In the genomic region with DNA sequence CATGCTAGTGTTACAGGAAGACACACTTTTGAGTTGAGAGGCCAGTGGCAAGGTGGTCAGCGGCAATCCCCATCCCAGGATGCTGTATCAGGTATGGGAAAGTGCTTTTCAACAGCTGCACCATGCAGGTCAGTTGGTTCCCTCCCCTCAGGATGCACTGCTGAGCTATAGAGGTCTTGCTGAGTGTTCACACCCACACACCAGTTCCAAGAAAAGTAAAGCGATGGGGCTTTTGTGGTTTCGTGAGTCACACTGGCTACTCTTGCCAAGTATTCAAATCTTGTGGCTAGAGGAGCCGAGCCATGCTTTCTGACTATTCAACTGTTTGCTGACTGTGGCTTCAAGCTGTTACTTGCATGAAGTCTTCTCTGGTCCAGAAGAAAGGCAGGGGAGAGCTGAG, we compare ENCODE assay signal across 11 mouse cellular contexts. TPM values are rescaled to one million over a fixed set of nuclear protein-coding genes. Genes with fewer than 3 reads are reported as not detected.
DNase-seq lines count a peak whose midpoint lies in the region; ATAC-seq and TF ChIP-seq lines count a peak whose summit lies in the region.
"Had no signal": no experiment of that assay in that cellular context is flagged by ENCODE, and none has a peak within 500 bp of the region (broad histone marks: within the 10 kb centered on the region; RNA-seq: fewer than 3 reads in every experiment).

No protein-coding gene starts in this region.

- ATAC-seq in midbrain, postnatal 0 days (ENCODE audit: low FRiP score), result no peak
- ATAC-seq in hindbrain, embryonic 11.5 days (ENCODE audit: low FRiP score), result no peak

- WGBS in midbrain, postnatal 0 days, result 76% methylated on average over 4 of the region's 4 CpGs
- 82% methylated on average over 4 of the region's 4 CpGs for WGBS in hindbrain, embryonic 11.5 days

- H3K9ac ChIP-seq in midbrain, postnatal 0 days (replicated peaks; ENCODE audit: low read length, poor library complexity, severe bottlenecking), result no peak overlapping the region
- no peak overlapping the region for H3K9ac ChIP-seq in hindbrain, embryonic 11.5 days (ENCODE audit: low read depth, low read length)
- H3K9ac ChIP-seq: embryonic facial prominence, embryonic 12.5 days; limb, embryonic 13.5 days had no signal

- H3K9me3 ChIP-seq in midbrain, postnatal 0 days (ENCODE audit: low read length), result no peaks in the 10 kb centered on the region
- H3K9me3 ChIP-seq in hindbrain, embryonic 11.5 days (ENCODE audit: control insufficient read depth, low read length), result no peaks in the 10 kb centered on the region
- H3K9me3 ChIP-seq: embryonic facial prominence, embryonic 12.5 days; limb, embryonic 13.5 days had no signal

- no peaks in the 10 kb centered on the region for H3K4me1 ChIP-seq in midbrain, postnatal 0 days (ENCODE audit: insufficient read depth, low read length)
- H3K4me1 ChIP-seq in hindbrain, embryonic 11.5 days (replicated peaks; ENCODE audit: control insufficient read depth, insufficient read depth, low read length), result no peaks in the 10 kb centered on the region
- H3K4me1 ChIP-seq: embryonic facial prominence, embryonic 12.5 days; limb, embryonic 13.5 days had no signal

- no peak for TF ChIP-seq CTCF in midbrain, postnatal 0 days (IDR thresholded peaks at IDR 0.05)

- no peak overlapping the region for H3K27ac ChIP-seq in midbrain, postnatal 0 days (ENCODE audit: low read depth, low read length)
- no peak overlapping the region for H3K27ac ChIP-seq in hindbrain, embryonic 11.5 days (ENCODE audit: low read depth, low read length)
- H3K27ac ChIP-seq: embryonic facial prominence, embryonic 12.5 days; limb, embryonic 13.5 days had no signal

- intact Hi-C loops in left cerebral cortex, postnatal 14 days (cut with DNase I), result no loop called here

- no peaks in the 10 kb centered on the region for H3K27me3 ChIP-seq in splenic B cell, adult 2 months (ENCODE audit: control insufficient read depth, insufficient read depth, low read length, poor library complexity, severe bottlenecking)
- no peaks in the 10 kb centered on the region for H3K27me3 ChIP-seq in midbrain, postnatal 0 days (ENCODE audit: insufficient read depth, low read length)
- no peaks in the 10 kb centered on the region for H3K27me3 ChIP-seq in hindbrain, embryonic 11.5 days (ENCODE audit: control insufficient read depth, insufficient read depth, low read length)
- H3K27me3 ChIP-seq: embryonic facial prominence, embryonic 12.5 days; limb, embryonic 13.5 days had no signal

- H3K4me2 ChIP-seq in midbrain, postnatal 0 days (ENCODE audit: low read depth, low read length, poor library complexity, severe bottlenecking), result no peak overlapping the region
- H3K4me2 ChIP-seq in hindbrain, embryonic 11.5 days (replicated peaks; ENCODE audit: low read depth, low read length), result no peak overlapping the region
- H3K4me2 ChIP-seq: embryonic facial prominence, embryonic 12.5 days; limb, embryonic 13.5 days had no signal

- peak; percentile 63 to 81 for DNase-seq in adrenal gland, adult (ENCODE audit: inconsistent age in 2 of 2, low spot score in 1 of 2)
- DNase-seq in adrenal gland, postnatal 10 days, result no peak
- DNase-seq in urinary bladder, postnatal 25 days (ENCODE audit: low spot score), result peak; percentile 16
- no peak for DNase-seq in urinary bladder, adult 2 months (ENCODE audit: low spot score)
- DNase-seq in left cerebral cortex, postnatal 14 days (ENCODE audit: low spot score in 2 of 2), result peak; percentile 37 to 72
- DNase-seq in splenic B cell, adult 2 months (ENCODE audit: low read depth, low spot score), result peak; percentile 49
- no peak for DNase-seq in midbrain, postnatal 0 days (ENCODE audit: low spot score)
- no peak for DNase-seq in hindbrain, embryonic 11.5 days (ENCODE audit: low spot score)

- H3K36me3 ChIP-seq in splenic B cell, adult 2 months (ENCODE audit: control insufficient read depth, insufficient read depth, low read length, poor library complexity, severe bottlenecking), result no peaks in the 10 kb centered on the region
- H3K36me3 ChIP-seq in midbrain, postnatal 0 days (ENCODE audit: insufficient read depth, low read length), result no peaks in the 10 kb centered on the region
- no peaks in the 10 kb centered on the region for H3K36me3 ChIP-seq in hindbrain, embryonic 11.5 days (ENCODE audit: control insufficient read depth, insufficient read depth, low read length)
- H3K36me3 ChIP-seq: embryonic facial prominence, embryonic 12.5 days; limb, embryonic 13.5 days had no signal

- no peak overlapping the region for H3K4me3 ChIP-seq in midbrain, postnatal 0 days (ENCODE audit: low read depth, low read length)
- H3K4me3 ChIP-seq in hindbrain, embryonic 11.5 days (ENCODE audit: low read depth, low read length), result no peak overlapping the region
- H3K4me3 ChIP-seq: embryonic facial prominence, embryonic 12.5 days; limb, embryonic 13.5 days had no signal

RNA-seq across cellular contexts. Expression of a gene that starts 5.1 kb away (rescaled TPM):
- not detected for total RNA-seq in adrenal gland, postnatal 10 days (2021)
- polyA plus RNA-seq in urinary bladder, adult 2 months (2012; rRNA removed), result not detected in 2 replicates
- total RNA-seq in left cerebral cortex, postnatal 14 days (2021), result not detected
- not detected in 2 replicates for total RNA-seq in midbrain, postnatal 0 days (2014; rRNA removed)
- not detected in 2 replicates for polyA plus RNA-seq in midbrain, postnatal 0 days (2015; fragmentation: Nextera tagmentation; extraction: Ambion mirVana)
- not detected in 2 replicates for polyA plus RNA-seq in hindbrain, embryonic 11.5 days (2014; fragmentation: Nextera tagmentation; extraction: Ambion mirVana)
- polyA plus RNA-seq: embryonic facial prominence, embryonic 12.5 days; limb, embryonic 13.5 days; small intestine, adult 2 months had no signal

RNA-seq across cellular contexts. Expression of a gene that starts 46.0 kb away (rescaled TPM):
- total RNA-seq in adrenal gland, postnatal 10 days (2021), result not detected
- polyA plus RNA-seq in urinary bladder, adult 2 months (2012; rRNA removed), result not detected in 2 replicates
- total RNA-seq in left cerebral cortex, postnatal 14 days (2021), result not detected
- not detected in 2 replicates for total RNA-seq in midbrain, postnatal 0 days (2014; rRNA removed)
- not detected in 2 replicates for polyA plus RNA-seq in midbrain, postnatal 0 days (2015; fragmentation: Nextera tagmentation; extraction: Ambion mirVana)
- polyA plus RNA-seq in hindbrain, embryonic 11.5 days (2014; fragmentation: Nextera tagmentation; extraction: Ambion mirVana), result not detected in 2 replicates
- polyA plus RNA-seq: embryonic facial prominence, embryonic 12.5 days; limb, embryonic 13.5 days; small intestine, adult 2 months had no signal

Comparison
In these comparisons a context has a peak if more than half of its experiments do, and no peak if none do; other contexts are left out.
1. DNase-seq: peak in adrenal gland, adult (2 of 2), urinary bladder, postnatal 25 days (single experiment), left cerebral cortex, postnatal 14 days (2 of 2) and splenic B cell, adult 2 months (single experiment); none in adrenal gland, postnatal 10 days (single experiment), urinary bladder, adult 2 months (single experiment), midbrain, postnatal 0 days (single experiment) and hindbrain, embryonic 11.5 days (single experiment).